Mouse (Mus musculus) heart, adult 2 months (tissue): Measurements from ENCODE around the gene Akap11.

Experiments used
- CTCF ChIP-seq: fragments of 200-600 bp; IDR thresholded peaks from 2 replicates; pipeline ENCODE4 v1.8.1; 2022; ENCODE audit warnings: antibody characterized with exemption, mild to moderate bottlenecking, moderate library complexity
- EP300 ChIP-seq: fragments of 200-500 bp; IDR thresholded peaks from 2 replicates; pipeline ENCODE4 v1.6.1; 2011; ENCODE audit warnings: low read depth, low read length, control low read depth; ENCODE audit not compliant: insufficient read depth
- POLR2A ChIP-seq: fragments of 200-500 bp; IDR thresholded peaks from 2 replicates; pipeline ENCODE4 v1.6.1; 2011; ENCODE audit warnings: mild to moderate bottlenecking, low read depth, low read length, control low read depth; ENCODE audit not compliant: insufficient read depth

DNA sequence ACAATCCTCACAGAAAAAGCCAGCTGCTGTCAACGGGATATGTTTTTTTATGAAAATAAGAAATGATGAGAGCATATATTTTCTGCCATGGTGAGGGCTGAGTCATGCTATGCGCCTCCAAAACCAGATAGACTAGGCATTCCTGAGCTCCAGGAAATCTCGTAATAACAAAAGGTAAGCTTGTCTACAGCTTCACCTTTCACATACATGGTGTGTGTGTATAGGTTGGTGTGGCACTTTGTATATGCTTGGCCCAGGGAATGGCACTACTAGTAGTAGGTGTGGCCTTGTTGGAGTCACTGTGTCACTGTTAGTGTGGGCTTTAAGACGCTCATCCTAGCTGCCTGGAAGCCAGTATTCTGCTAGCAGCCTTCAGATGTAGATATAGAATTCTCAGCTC, 68.6 kb downstream of the Akap11 start:
- no peak for TF ChIP-seq POLR2A
- TF ChIP-seq CTCF, result no peak
- TF ChIP-seq EP300, result no peak
